Mouse (Mus musculus): ENCODE measurements around the gene Chodl.

DNA sequence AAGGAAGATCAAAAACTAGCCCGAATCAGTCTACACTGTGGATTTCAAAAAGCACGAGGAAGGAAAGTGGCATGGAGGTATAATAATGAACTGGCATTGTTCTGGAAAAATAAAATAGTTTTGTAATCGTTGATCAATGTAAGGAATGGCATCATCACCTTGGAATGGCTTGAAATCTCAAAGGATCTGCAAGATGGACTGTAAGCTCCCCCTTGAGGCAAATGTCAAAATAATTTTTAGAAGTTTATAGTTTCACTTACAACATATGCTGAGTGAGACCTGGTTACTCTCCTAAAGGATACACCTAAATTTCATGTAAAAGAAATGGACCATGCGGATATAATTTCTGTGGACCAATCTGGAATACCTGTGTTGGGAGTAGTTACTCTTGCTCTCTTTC is 19.6 kb downstream of the Chodl start:
- TF ChIP-seq CTCF (IDR thresholded peaks at IDR 0.05; ENCODE audit: low read depth) (peak; percentile 69), EP300 (optimal IDR thresholded peaks at IDR 0.05) (no peak)

All from stomach, postnatal 0 days (tissue).